Mouse (Mus musculus): ENCODE measurements around the gene Acly. TPM values are rescaled to one million over a fixed set of nuclear protein-coding genes. Genes with fewer than 3 reads are reported as not detected.

Gene Acly
- total and polyA plus RNA-seq, 3 experiments, result 213 to 277 (median 246) TPM

DNA sequence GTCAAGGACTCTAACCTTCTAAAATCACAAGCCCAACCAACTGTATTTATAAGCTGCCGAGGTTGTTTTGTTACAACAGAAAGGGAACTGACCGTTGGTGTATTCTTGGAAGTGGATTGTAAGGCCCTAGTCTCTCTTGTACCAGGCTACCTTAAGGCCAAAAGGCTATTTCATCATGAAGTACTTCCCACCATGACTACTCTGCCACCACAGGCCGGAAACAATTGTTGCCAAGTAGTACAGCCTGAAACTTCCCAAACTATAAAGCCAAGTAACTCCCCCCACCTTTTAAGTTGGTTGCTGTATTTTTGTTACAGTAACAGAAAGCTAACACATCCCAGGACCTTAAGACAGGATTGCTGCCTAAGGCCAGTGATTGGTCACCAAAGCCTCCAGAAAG lies 101.0 kb downstream of the Acly start:
- Histone ChIP-seq H3K9me3 (replicated peaks; ENCODE audit: low read length) (no peaks in the 10 kb centered on the region), H3K27me3 (replicated peaks) (no peaks in the 10 kb centered on the region), H3K27ac (ENCODE audit: insufficient read depth, low read depth) (no peak overlapping the region), H3K4me2 (ENCODE audit: insufficient read depth, low read depth, poor library complexity, severe bottlenecking) (no peak overlapping the region), H3K4me3 (replicated peaks in 1 of 3; ENCODE audit: low read depth in 2 of 3, low read length in 2 of 3, poor library complexity in 1 of 3) (no peak overlapping the region), H3K4me1 (ENCODE audit: control insufficient read depth in 1 of 2, insufficient read depth in 2 of 2) (peaks cover 2 to 10% of the 10 kb centered on the region in 2 experiments; a peak in 2 of 4 replicates), H3K9ac (ENCODE audit: insufficient read depth, low read depth) (no peak overlapping the region), H3K79me2 (replicated peaks; ENCODE audit: control insufficient read depth, extremely low read depth, insufficient read depth, poor library complexity, severe bottlenecking) (no peaks in the 10 kb centered on the region), H3K36me3 (replicated peaks in 1 of 2; ENCODE audit: control insufficient read depth in 1 of 2, insufficient read depth in 1 of 2, low read length in 1 of 2) (peaks cover 15 to 38% of the 10 kb centered on the region in 2 experiments)
- in situ Hi-C loops (cut with MboI; ENCODE audit: low pct_ligation_motif_present, low pct_unique_long_range_greater_than_20kb, low sequenced_read_pairs), result loop anchor here (5.0 kb wide), 1 partner anchor 45 kb away; the partner anchor contains the start of gene Klhl11
- no peak for DNase-seq (ENCODE audit: extremely low read depth)
- TF ChIP-seq RAD21 (IDR thresholded peaks at IDR 0.05; ENCODE audit: low read depth, low read length) (no peak), NELFE (IDR thresholded peaks at IDR 0.05; ENCODE audit: low read depth, low read length) (no peak), GABPA (IDR thresholded peaks at IDR 0.05; ENCODE audit: insufficient replicate concordance, low read depth, low read length) (no peak), RCOR1 (conservative IDR thresholded peaks at IDR 0.05; ENCODE audit: low read depth, low read length) (no peak), USF1 (IDR thresholded peaks at IDR 0.05; ENCODE audit: low read depth, low read length) (no peak), JUN (IDR thresholded peaks at IDR 0.05; ENCODE audit: insufficient read depth, low read depth, low read length) (no peak), EP300 (IDR thresholded peaks at IDR 0.05; ENCODE audit: low read length) (no peak), MAZ (IDR thresholded peaks at IDR 0.05; ENCODE audit: low read depth, low read length) (no peak), MYC (IDR thresholded peaks at IDR 0.05; ENCODE audit: low read depth, low read length) (no peak), JUND (conservative IDR thresholded peaks at IDR 0.05; ENCODE audit: low read depth, low read length) (no peak), SIN3A (IDR thresholded peaks at IDR 0.05; ENCODE audit: low read length) (no peak), ETS1 (conservative IDR thresholded peaks at IDR 0.05; ENCODE audit: low read depth, low read length) (no peak), ZNF384 (IDR thresholded peaks at IDR 0.05; ENCODE audit: low read depth, low read length) (no peak), MEF2A (IDR thresholded peaks at IDR 0.05; ENCODE audit: borderline replicate concordance, low read depth, low read length) (no peak)
- dilution Hi-C loops (cut with MboI; ENCODE audit: extremely low pct_ligation_motif_present, extremely low pct_unique_long_range_greater_than_20kb, low sequenced_read_pairs), result no loop called here

Other genes starting within 250 kb of the Acly start
Only the 20 nearest of the 21 such genes appear.
- 249 and 265 TPM in 2 replicates for gene Eif1, start 208.1 kb downstream of the Acly start, total RNA-seq (2012; rRNA removed)
- gene Eif1, start 208.1 kb downstream of the Acly start, total RNA-seq (2014; rRNA removed), result 401 and 406 TPM in 2 replicates
- 989 and 1,001 TPM in 2 replicates for gene Eif1, start 208.1 kb downstream of the Acly start, polyA plus RNA-seq (2012; ENCODE audit: insufficient read length, low read depth)
- gene Gast, start 193.6 kb downstream of the Acly start, total RNA-seq (2012; rRNA removed), result not detected in 2 replicates
- gene Gast, start 193.6 kb downstream of the Acly start, total RNA-seq (2014; rRNA removed), result not detected in 2 replicates
- gene Gast, start 193.6 kb downstream of the Acly start, polyA plus RNA-seq (2012; ENCODE audit: insufficient read length, low read depth), result not detected in 2 replicates
- 0.21 and 0.34 TPM in 2 replicates for gene Hap1, start 171.9 kb downstream of the Acly start, total RNA-seq (2012; rRNA removed)
- gene Hap1, start 171.9 kb downstream of the Acly start, total RNA-seq (2014; rRNA removed), result not detected in 2 replicates
- gene Hap1, start 171.9 kb downstream of the Acly start, polyA plus RNA-seq (2012; ENCODE audit: insufficient read length, low read depth), result 0.22 TPM in 1 of 2 replicates, not detected in the other
- gene Jup, start 130.2 kb downstream of the Acly start, total RNA-seq (2012; rRNA removed), result 0.92 and 1.1 TPM in 2 replicates
- gene Jup, start 130.2 kb downstream of the Acly start, total RNA-seq (2014; rRNA removed), result 0.34 and 0.68 TPM in 2 replicates
- 1.3 and 1.4 TPM in 2 replicates for gene Jup, start 130.2 kb downstream of the Acly start, polyA plus RNA-seq (2012; ENCODE audit: insufficient read length, low read depth)
- gene P3h4, start 113.2 kb downstream of the Acly start, total RNA-seq (2012; rRNA removed), result 0.04 TPM in 1 of 2 replicates, not detected in the other
- not detected in 2 replicates for gene P3h4, start 113.2 kb downstream of the Acly start, total RNA-seq (2014; rRNA removed)
- not detected in 2 replicates for gene P3h4, start 113.2 kb downstream of the Acly start, polyA plus RNA-seq (2012; ENCODE audit: insufficient read length, low read depth)
- gene Fkbp10, start 112.3 kb downstream of the Acly start, total RNA-seq (2012; rRNA removed), result 0.34 and 0.63 TPM in 2 replicates
- 0.24 and 0.46 TPM in 2 replicates for gene Fkbp10, start 112.3 kb downstream of the Acly start, total RNA-seq (2014; rRNA removed)
- 0.30 and 0.31 TPM in 2 replicates for gene Fkbp10, start 112.3 kb downstream of the Acly start, polyA plus RNA-seq (2012; ENCODE audit: insufficient read length, low read depth)
- 54.4 and 60.3 TPM in 2 replicates for gene Nt5c3b, start 86.2 kb downstream of the Acly start, total RNA-seq (2012; rRNA removed)
- 50.1 and 54.2 TPM in 2 replicates for gene Nt5c3b, start 86.2 kb downstream of the Acly start, total RNA-seq (2014; rRNA removed)
- gene Nt5c3b, start 86.2 kb downstream of the Acly start, polyA plus RNA-seq (2012; ENCODE audit: insufficient read length, low read depth), result 63.5 and 68.2 TPM in 2 replicates
- gene Klhl10, start 86.1 kb downstream of the Acly start, total RNA-seq (2012; rRNA removed), result 0.67 and 1.1 TPM in 2 replicates
- gene Klhl10, start 86.1 kb downstream of the Acly start, total RNA-seq (2014; rRNA removed), result 0.48 and 0.54 TPM in 2 replicates
- gene Klhl10, start 86.1 kb downstream of the Acly start, polyA plus RNA-seq (2012; ENCODE audit: insufficient read length, low read depth), result 0.30 and 0.56 TPM in 2 replicates
- 19.5 and 24.1 TPM in 2 replicates for gene Klhl11, start 55.3 kb downstream of the Acly start, total RNA-seq (2012; rRNA removed)
- gene Klhl11, start 55.3 kb downstream of the Acly start, total RNA-seq (2014; rRNA removed), result 12.8 and 13.7 TPM in 2 replicates
- gene Klhl11, start 55.3 kb downstream of the Acly start, polyA plus RNA-seq (2012; ENCODE audit: insufficient read length, low read depth), result 9.8 and 10.1 TPM in 2 replicates
- gene Ttc25, start 17.6 kb upstream of the Acly start, total RNA-seq (2012; rRNA removed), result 1.3 and 1.8 TPM in 2 replicates
- 0.51 and 0.70 TPM in 2 replicates for gene Ttc25, start 17.6 kb upstream of the Acly start, total RNA-seq (2014; rRNA removed)
- gene Ttc25, start 17.6 kb upstream of the Acly start, polyA plus RNA-seq (2012; ENCODE audit: insufficient read length, low read depth), result 6.4 and 12.8 TPM in 2 replicates
- 80.2 and 91.6 TPM in 2 replicates for gene Cnp, start 46.9 kb upstream of the Acly start, total RNA-seq (2012; rRNA removed)
- gene Cnp, start 46.9 kb upstream of the Acly start, total RNA-seq (2014; rRNA removed), result 75.9 and 87.8 TPM in 2 replicates
- 77.7 and 81.2 TPM in 2 replicates for gene Cnp, start 46.9 kb upstream of the Acly start, polyA plus RNA-seq (2012; ENCODE audit: insufficient read length, low read depth)
- gene Nkiras2, start 91.2 kb upstream of the Acly start, total RNA-seq (2012; rRNA removed), result 59.9 and 70.0 TPM in 2 replicates
- gene Nkiras2, start 91.2 kb upstream of the Acly start, total RNA-seq (2014; rRNA removed), result 46.6 and 53.8 TPM in 2 replicates
- 57.9 and 60.0 TPM in 2 replicates for gene Nkiras2, start 91.2 kb upstream of the Acly start, polyA plus RNA-seq (2012; ENCODE audit: insufficient read length, low read depth)
- 249 and 250 TPM in 2 replicates for gene Dnajc7, start 92.2 kb upstream of the Acly start, total RNA-seq (2012; rRNA removed)
- 123 and 141 TPM in 2 replicates for gene Dnajc7, start 92.2 kb upstream of the Acly start, total RNA-seq (2014; rRNA removed)
- gene Dnajc7, start 92.2 kb upstream of the Acly start, polyA plus RNA-seq (2012; ENCODE audit: insufficient read length, low read depth), result 455 and 516 TPM in 2 replicates
- 0.04 and 0.08 TPM in 2 replicates for gene Zfp385c, start 164.5 kb upstream of the Acly start, total RNA-seq (2012; rRNA removed)
- gene Zfp385c, start 164.5 kb upstream of the Acly start, total RNA-seq (2014; rRNA removed), result not detected in 2 replicates
- 0.14 and 0.15 TPM in 2 replicates for gene Zfp385c, start 164.5 kb upstream of the Acly start, polyA plus RNA-seq (2012; ENCODE audit: insufficient read length, low read depth)
- gene Dhx58, start 176.3 kb upstream of the Acly start, total RNA-seq (2012; rRNA removed), result 6.3 and 7.2 TPM in 2 replicates
- 5.7 and 6.4 TPM in 2 replicates for gene Dhx58, start 176.3 kb upstream of the Acly start, total RNA-seq (2014; rRNA removed)
- gene Dhx58, start 176.3 kb upstream of the Acly start, polyA plus RNA-seq (2012; ENCODE audit: insufficient read length, low read depth), result 14.7 and 15.7 TPM in 2 replicates
- 30.7 and 34.2 TPM in 2 replicates for gene Kat2a, start 184.5 kb upstream of the Acly start, total RNA-seq (2012; rRNA removed)
- 25.3 and 27.2 TPM in 2 replicates for gene Kat2a, start 184.5 kb upstream of the Acly start, total RNA-seq (2014; rRNA removed)
- gene Kat2a, start 184.5 kb upstream of the Acly start, polyA plus RNA-seq (2012; ENCODE audit: insufficient read length, low read depth), result 81.0 and 82.9 TPM in 2 replicates
- not detected in 2 replicates for gene Hspb9, start 185.8 kb upstream of the Acly start, total RNA-seq (2012; rRNA removed)
- not detected in 2 replicates for gene Hspb9, start 185.8 kb upstream of the Acly start, total RNA-seq (2014; rRNA removed)
- 0.54 and 0.57 TPM in 2 replicates for gene Hspb9, start 185.8 kb upstream of the Acly start, polyA plus RNA-seq (2012; ENCODE audit: insufficient read length, low read depth)
- 121 and 144 TPM in 2 replicates for gene Rab5c, start 210.2 kb upstream of the Acly start, total RNA-seq (2012; rRNA removed)
- gene Rab5c, start 210.2 kb upstream of the Acly start, total RNA-seq (2014; rRNA removed), result 135 and 150 TPM in 2 replicates
- 144 and 156 TPM in 2 replicates for gene Rab5c, start 210.2 kb upstream of the Acly start, polyA plus RNA-seq (2012; ENCODE audit: insufficient read length, low read depth)
- 1.8 and 2.2 TPM in 2 replicates for gene Kcnh4, start 231.9 kb upstream of the Acly start, total RNA-seq (2012; rRNA removed)
- 0.87 and 1.0 TPM in 2 replicates for gene Kcnh4, start 231.9 kb upstream of the Acly start, total RNA-seq (2014; rRNA removed)
- 3.4 and 4.0 TPM in 2 replicates for gene Kcnh4, start 231.9 kb upstream of the Acly start, polyA plus RNA-seq (2012; ENCODE audit: insufficient read length, low read depth)
- gene Hcrt, start 234.9 kb upstream of the Acly start, total RNA-seq (2012; rRNA removed), result not detected in 2 replicates
- not detected in 2 replicates for gene Hcrt, start 234.9 kb upstream of the Acly start, total RNA-seq (2014; rRNA removed)
- not detected in 2 replicates for gene Hcrt, start 234.9 kb upstream of the Acly start, polyA plus RNA-seq (2012; ENCODE audit: insufficient read length, low read depth)

Measured in CH12.LX (cell line).